In the genomic region with DNA sequence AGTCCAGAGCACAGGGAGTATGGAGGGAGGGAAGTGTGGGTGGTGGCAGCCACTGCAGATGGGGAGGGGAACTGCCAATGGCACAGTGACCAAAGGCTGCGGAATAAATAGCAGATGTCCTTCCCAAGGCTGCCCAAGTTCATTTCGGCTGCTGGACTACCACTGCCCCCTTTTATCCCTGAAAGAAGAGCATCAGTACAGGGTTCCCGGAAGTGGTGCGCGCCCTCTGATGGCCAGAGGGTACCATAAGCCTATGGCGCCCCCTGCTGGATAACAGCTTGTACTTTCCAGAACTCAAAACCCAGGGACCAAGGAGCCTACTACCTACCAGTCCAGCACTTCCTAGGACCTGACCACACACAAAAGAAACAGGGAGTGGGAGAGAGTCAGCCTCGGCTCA, we compare ENCODE assay signal across 9 mouse cellular contexts. TPM values are rescaled to one million over a fixed set of nuclear protein-coding genes. Genes with fewer than 3 reads are reported as not detected.
A peak's percentile ranks its signal among the peaks of the same experiment; 100 is the strongest.
DNase-seq lines count a peak whose midpoint lies in the region; ATAC-seq and TF ChIP-seq lines count a peak whose summit lies in the region.
"Not testable (repeated sequence)": the region's sequence is repeated elsewhere in the genome, so short reads cannot be mapped to it uniquely, and the experiment has no call there.
"Had no signal": no experiment of that assay in that cellular context is flagged by ENCODE, and none has a peak within 500 bp of the region (broad histone marks: within the 10 kb centered on the region; RNA-seq: fewer than 3 reads in every experiment).

No protein-coding gene starts in this region.

- TF ChIP-seq EP300 in liver, embryonic 14.5 days (IDR thresholded peaks at IDR 0.05; ENCODE audit: low read depth): not testable (repeated sequence)

- not testable (repeated sequence) for H3K4me1 ChIP-seq in embryonic facial prominence, embryonic 13.5 days; heart, embryonic 15.5 days (replicated peaks)
- H3K4me1 ChIP-seq in kidney, embryonic 15.5 days: peaks cover 12% of the 10 kb centered on the region
- H3K4me1 ChIP-seq in liver, embryonic 14.5 days (replicated peaks; ENCODE audit: control insufficient read depth in 2 of 2, insufficient read depth in 2 of 2, low read length in 1 of 2): peaks cover 5 to 19% of the 10 kb centered on the region in 2 experiments; a peak in 3 of 4 replicates

- not testable (repeated sequence) for H3K9me3 ChIP-seq in embryonic facial prominence, embryonic 13.5 days; heart, embryonic 15.5 days (replicated peaks); kidney, embryonic 15.5 days (replicated peaks); liver, embryonic 14.5 days (ENCODE audit: control insufficient read depth, low read length)

- H3K9ac ChIP-seq in embryonic facial prominence, embryonic 13.5 days; heart, embryonic 15.5 days; kidney, embryonic 15.5 days; liver, embryonic 14.5 days (replicated peaks): not testable (repeated sequence)

- H3K4me3 ChIP-seq in embryonic facial prominence, embryonic 13.5 days; heart, embryonic 15.5 days; kidney, embryonic 15.5 days (replicated peaks); liver, embryonic 14.5 days (ENCODE audit: insufficient read depth in 1 of 2, low read depth in 2 of 2, low read length in 2 of 2): not testable (repeated sequence)

- peak; percentile 79 for TF ChIP-seq CTCF in liver, embryonic 14.5 days (IDR thresholded peaks at IDR 0.05; ENCODE audit: low read depth)

- peak; percentile 77 to 78 for DNase-seq in B cell, adult 2 months
- DNase-seq in adrenal gland, postnatal 36 days: peak; percentile 60 to 66
- DNase-seq in liver, embryonic 14.5 days (ENCODE audit: low read depth in 3 of 3, low spot score in 3 of 3): peak in 2 of 3 experiments; percentile 30 to 31
- peak; percentile 46 to 58 for DNase-seq in spleen, postnatal 36 days (ENCODE audit: low spot score in 2 of 2)

- not testable (repeated sequence) for ATAC-seq in embryonic facial prominence, embryonic 13.5 days (ENCODE audit: insufficient number of reproducible peaks, insufficient read depth, low FRiP score, low TSS enrichment, low read depth); heart, embryonic 15.5 days (replicated peaks; ENCODE audit: insufficient number of reproducible peaks, insufficient read depth, low FRiP score, low read depth)
- ATAC-seq in kidney, embryonic 15.5 days (replicated peaks; ENCODE audit: low FRiP score): peak; percentile 40; the same call in 1 of the 2 replicates
- peak; percentile 59 for ATAC-seq in liver, embryonic 14.5 days (ENCODE audit: insufficient read depth)
- peak; percentile 88 for ATAC-seq in monocyte, adult 5-6 weeks (replicated peaks; ENCODE audit: insufficient number of reproducible peaks, low FRiP score, low TSS enrichment, poor library complexity, severe bottlenecking)

- H3K4me2 ChIP-seq in embryonic facial prominence, embryonic 13.5 days: peak overlapping the region; percentile 38
- peak overlapping the region; percentile 33; the same call in 1 of the 2 replicates for H3K4me2 ChIP-seq in heart, embryonic 15.5 days
- H3K4me2 ChIP-seq in kidney, embryonic 15.5 days: peak overlapping the region; percentile 44
- H3K4me2 ChIP-seq in liver, embryonic 14.5 days (ENCODE audit: low read depth): not testable (repeated sequence)

- WGBS in embryonic facial prominence, embryonic 13.5 days: 3% methylated on average over 7 of the region's 7 CpGs
- 11% methylated on average over 7 of the region's 7 CpGs for WGBS in heart, embryonic 15.5 days
- WGBS in kidney, embryonic 15.5 days: 8% methylated on average over 7 of the region's 7 CpGs
- WGBS in liver, embryonic 14.5 days (ENCODE audit: insufficient replicate concordance): 5% methylated on average over 6 of the region's 7 CpGs

- H3K36me3 ChIP-seq in embryonic facial prominence, embryonic 13.5 days; heart, embryonic 15.5 days; kidney, embryonic 15.5 days; liver, embryonic 14.5 days (replicated peaks; ENCODE audit: control insufficient read depth, insufficient read depth, low read depth): not testable (repeated sequence)

- H3K27ac ChIP-seq in embryonic facial prominence, embryonic 13.5 days; heart, embryonic 15.5 days; kidney, embryonic 15.5 days; liver, embryonic 14.5 days: not testable (repeated sequence)

- peaks cover 16% of the 10 kb centered on the region for H3K27me3 ChIP-seq in embryonic facial prominence, embryonic 13.5 days
- H3K27me3 ChIP-seq in heart, embryonic 15.5 days: peaks cover 28% of the 10 kb centered on the region
- H3K27me3 ChIP-seq in kidney, embryonic 15.5 days: peaks cover 29% of the 10 kb centered on the region
- not testable (repeated sequence) for H3K27me3 ChIP-seq in liver, embryonic 14.5 days (ENCODE audit: control insufficient read depth, insufficient read depth, low read length)

RNA-seq across cellular contexts. Expression of a gene that starts 9.0 kb away (rescaled TPM):
- not detected for total RNA-seq in adrenal gland, postnatal 36 days (2021)
- 0.28 and 0.48 TPM in 2 replicates for polyA plus RNA-seq in embryonic facial prominence, embryonic 13.5 days (2015; fragmentation: Nextera tagmentation; extraction: Ambion mirVana)
- not detected in 2 replicates for polyA plus RNA-seq in heart, embryonic 15.5 days (2015; fragmentation: Nextera tagmentation; extraction: Ambion mirVana)
- 0.06 and 0.13 TPM in 2 replicates for polyA plus RNA-seq in kidney, embryonic 15.5 days (2015; fragmentation: Nextera tagmentation; extraction: Ambion mirVana)
- polyA plus RNA-seq in liver, embryonic 14.5 days (2012; rRNA removed): 0.01 TPM in 1 of 2 replicates, not detected in the other
- polyA plus RNA-seq in liver, embryonic 14.5 days (2014; fragmentation: Nextera tagmentation; extraction: Ambion mirVana): not detected in 2 replicates
- not detected in 3 replicates for total RNA-seq in monocyte, adult 5-6 weeks (2017)

RNA-seq across cellular contexts. Expression of a gene that starts 9.2 kb away (rescaled TPM):
- total RNA-seq in adrenal gland, postnatal 36 days (2021): 100 to 1,000 TPM; 124 to 128 TPM
- 196 and 207 TPM in 2 replicates for polyA plus RNA-seq in embryonic facial prominence, embryonic 13.5 days (2015; fragmentation: Nextera tagmentation; extraction: Ambion mirVana)
- polyA plus RNA-seq in heart, embryonic 15.5 days (2015; fragmentation: Nextera tagmentation; extraction: Ambion mirVana): 141 and 177 TPM in 2 replicates
- 262 and 280 TPM in 2 replicates for polyA plus RNA-seq in kidney, embryonic 15.5 days (2015; fragmentation: Nextera tagmentation; extraction: Ambion mirVana)
- polyA plus RNA-seq in liver, embryonic 14.5 days (2012; rRNA removed): 73.6 and 75.7 TPM in 2 replicates
- 55.3 and 67.1 TPM in 2 replicates for polyA plus RNA-seq in liver, embryonic 14.5 days (2014; fragmentation: Nextera tagmentation; extraction: Ambion mirVana)
- total RNA-seq in monocyte, adult 5-6 weeks (2017): 37.4 to 50.9 TPM (median 37.8 TPM) in 3 replicates

RNA-seq across cellular contexts. Expression of a gene that starts 26.6 kb away (rescaled TPM):
- total RNA-seq in adrenal gland, postnatal 36 days (2021): under 1 TPM; 0.43 to 0.76 TPM
- polyA plus RNA-seq in embryonic facial prominence, embryonic 13.5 days (2015; fragmentation: Nextera tagmentation; extraction: Ambion mirVana): not detected in 2 replicates
- polyA plus RNA-seq in heart, embryonic 15.5 days (2015; fragmentation: Nextera tagmentation; extraction: Ambion mirVana): not detected in 2 replicates
- not detected in 2 replicates for polyA plus RNA-seq in kidney, embryonic 15.5 days (2015; fragmentation: Nextera tagmentation; extraction: Ambion mirVana)
- polyA plus RNA-seq in liver, embryonic 14.5 days (2012; rRNA removed): not detected in 2 replicates
- not detected in 2 replicates for polyA plus RNA-seq in liver, embryonic 14.5 days (2014; fragmentation: Nextera tagmentation; extraction: Ambion mirVana)
- not detected in 3 replicates for total RNA-seq in monocyte, adult 5-6 weeks (2017)
- polyA plus RNA-seq: gonadal fat pad, adult 2 months had no signal

RNA-seq across cellular contexts. Expression of a gene that starts 27.9 kb away (rescaled TPM):
- not detected for total RNA-seq in adrenal gland, postnatal 36 days (2021)
- polyA plus RNA-seq in embryonic facial prominence, embryonic 13.5 days (2015; fragmentation: Nextera tagmentation; extraction: Ambion mirVana): not detected in 2 replicates
- not detected in 2 replicates for polyA plus RNA-seq in heart, embryonic 15.5 days (2015; fragmentation: Nextera tagmentation; extraction: Ambion mirVana)
- polyA plus RNA-seq in kidney, embryonic 15.5 days (2015; fragmentation: Nextera tagmentation; extraction: Ambion mirVana): 0.23 TPM in 1 of 2 replicates, not detected in the other
- not detected in 2 replicates for polyA plus RNA-seq in liver, embryonic 14.5 days (2012; rRNA removed)
- polyA plus RNA-seq in liver, embryonic 14.5 days (2014; fragmentation: Nextera tagmentation; extraction: Ambion mirVana): not detected in 2 replicates
- total RNA-seq in monocyte, adult 5-6 weeks (2017): not detected in 3 replicates

RNA-seq across cellular contexts. Expression of a gene that starts 47.0 kb away (rescaled TPM):
- total RNA-seq in adrenal gland, postnatal 36 days (2021): 10 to 100 TPM; 12.9 to 17.0 TPM
- not detected in 2 replicates for polyA plus RNA-seq in embryonic facial prominence, embryonic 13.5 days (2015; fragmentation: Nextera tagmentation; extraction: Ambion mirVana)
- not detected in 2 replicates for polyA plus RNA-seq in heart, embryonic 15.5 days (2015; fragmentation: Nextera tagmentation; extraction: Ambion mirVana)
- not detected in 2 replicates for polyA plus RNA-seq in kidney, embryonic 15.5 days (2015; fragmentation: Nextera tagmentation; extraction: Ambion mirVana)
- polyA plus RNA-seq in liver, embryonic 14.5 days (2012; rRNA removed): not detected in 2 replicates
- polyA plus RNA-seq in liver, embryonic 14.5 days (2014; fragmentation: Nextera tagmentation; extraction: Ambion mirVana): not detected in 2 replicates
- not detected in 3 replicates for total RNA-seq in monocyte, adult 5-6 weeks (2017)
- polyA plus RNA-seq: gonadal fat pad, adult 2 months had no signal
